Mouse (Mus musculus) MEL (cell line): ENCODE results near the gene Ncs1. TPM values are rescaled to one million over a fixed set of nuclear protein-coding genes. Genes with fewer than 3 reads are reported as not detected.

Source experiments
- DNase-seq: peaks from one replicate; pipeline ENCODE4 v3.0.0; 2011; ENCODE audit warnings: low read depth, low spot score
- H3K27ac ChIP-seq: 2 replicates; pipeline ENCODE4 v1.5.1; 2012; ENCODE audit warnings: low read depth, mild to moderate bottlenecking, control low read depth, low read length, moderate library complexity; ENCODE audit not compliant: control insufficient read depth
- H3K27me3 ChIP-seq, 2 experiments: fragments of 150-350 bp in 1 of 2; sonication (generic) in 1 of 2; 2 replicates each; pipeline ENCODE4 v1.6.1; 2012; ENCODE audit warnings: low read length in 2 of 2, mild to moderate bottlenecking in 2 of 2, improper control_type of control experiment in 1 of 2, moderate library complexity in 1 of 2; ENCODE audit not compliant: insufficient read depth in 2 of 2, control insufficient read depth in 1 of 2
- H3K36me3 ChIP-seq, 2 experiments: 2 replicates each; pipeline ENCODE4 v1.6.1; 2012 to 2014; ENCODE audit warnings: low read length in 2 of 2, improper control_type of control experiment in 1 of 2, inconsistent platforms in 1 of 2, mild to moderate bottlenecking in 1 of 2; ENCODE audit not compliant: insufficient read depth in 2 of 2, control insufficient read depth in 1 of 2
- H3K4me1 ChIP-seq, 2 experiments: fragments of 150-350 bp in 1 of 2; sonication (generic) in 1 of 2; 2 replicates each; pipeline ENCODE4 v1.6.1; 2012; ENCODE audit warnings: low read length in 2 of 2, improper control_type of control experiment in 1 of 2, mild to moderate bottlenecking in 1 of 2; ENCODE audit not compliant: insufficient read depth in 2 of 2, control insufficient read depth in 1 of 2
- H3K4me3 ChIP-seq, 2 experiments: fragments of 150-350 bp in 1 of 2; sonication (generic) in 1 of 2; 2 replicates each; pipeline ENCODE4 v1.5.1; 2012; ENCODE audit warnings: low read depth in 2 of 2, low read length in 2 of 2, mild to moderate bottlenecking in 2 of 2, moderate library complexity in 2 of 2, control low read depth in 1 of 2, improper control_type of control experiment in 1 of 2; ENCODE audit not compliant: control insufficient read depth in 1 of 2, insufficient read depth in 1 of 2
- H3K79me2 ChIP-seq: 2 replicates; pipeline ENCODE4 v1.6.1; 2012; ENCODE audit warnings: mild to moderate bottlenecking, low read length, moderate library complexity; ENCODE audit not compliant: control insufficient read depth, poor library complexity, insufficient read depth
- H3K9ac ChIP-seq: 2 replicates; pipeline ENCODE4 v1.6.1; 2012; ENCODE audit warnings: low read depth, mild to moderate bottlenecking, control low read depth, low read length, moderate library complexity; ENCODE audit not compliant: control insufficient read depth, poor library complexity, severe bottlenecking
- H3K9me3 ChIP-seq: fragments of 150-350 bp; sonication (generic); replicated peaks from 2 replicates; pipeline ENCODE4 v1.6.1; 2012; ENCODE audit warnings: mild to moderate bottlenecking, low read length, improper control_type of control experiment, moderate library complexity; ENCODE audit not compliant: insufficient read depth
- BHLHE40 ChIP-seq: IDR thresholded peaks from 2 replicates; pipeline ENCODE4 v1.6.1; 2012; ENCODE audit warnings: low read depth, mild to moderate bottlenecking, inconsistent platforms, low read length, improper control_type of control experiment, borderline replicate concordance
- CHD1 ChIP-seq: IDR thresholded peaks from 2 replicates; pipeline ENCODE4 v1.6.1; 2012; ENCODE audit warnings: low read depth, mild to moderate bottlenecking, inconsistent platforms, low read length, improper control_type of control experiment
- ELF1 ChIP-seq: IDR thresholded peaks from 2 replicates; pipeline ENCODE4 v1.6.1; 2014; ENCODE audit warnings: low read depth, mild to moderate bottlenecking, inconsistent platforms, low read length, improper control_type of control experiment, moderate library complexity
- GATA1 ChIP-seq: IDR thresholded peaks from 2 replicates; pipeline ENCODE4 v1.6.1; 2011; ENCODE audit warnings: low read depth, low read length, improper control_type of control experiment
- KAT2A ChIP-seq: conservative IDR thresholded peaks from 2 replicates; pipeline ENCODE4 v1.6.1; 2012; ENCODE audit warnings: low read depth, low read length, improper control_type of control experiment, inconsistent platforms
- MAFK ChIP-seq: IDR thresholded peaks from 2 replicates; pipeline ENCODE4 v1.6.1; 2011; ENCODE audit warnings: low read depth, mild to moderate bottlenecking, low read length, improper control_type of control experiment, borderline replicate concordance
- MXI1 ChIP-seq: IDR thresholded peaks from 2 replicates; pipeline ENCODE4 v1.6.1; 2011; ENCODE audit warnings: mild to moderate bottlenecking, low read depth, low read length, improper control_type of control experiment
- NELFE ChIP-seq: IDR thresholded peaks from 2 replicates; pipeline ENCODE4 v1.6.1; 2011; ENCODE audit warnings: low read depth, low read length, improper control_type of control experiment
- NRF1 ChIP-seq: IDR thresholded peaks from 2 replicates; pipeline ENCODE4 v1.6.1; 2014; ENCODE audit warnings: low read depth, mild to moderate bottlenecking, inconsistent platforms, low read length, improper control_type of control experiment, moderate library complexity; ENCODE audit not compliant: poor library complexity, insufficient read depth, severe bottlenecking
- POLR2A ChIP-seq, 2 experiments: IDR thresholded peaks; 2 replicates each; pipeline ENCODE4 v1.6.1; 2011 to 2012; ENCODE audit warnings: low read length in 2 of 2, mild to moderate bottlenecking in 2 of 2, control low read depth in 1 of 2, improper control_type of control experiment in 1 of 2, low read depth in 1 of 2, moderate library complexity in 1 of 2; ENCODE audit not compliant: control insufficient read depth in 1 of 2, insufficient read depth in 1 of 2, poor library complexity in 1 of 2
- POLR2AphosphoS5 ChIP-seq: IDR thresholded peaks from 2 replicates; pipeline ENCODE4 v1.6.1; 2012; ENCODE audit warnings: low read depth, borderline replicate concordance, mild to moderate bottlenecking, inconsistent platforms, low read length, moderate library complexity, mixed read lengths
- RAD21 ChIP-seq: IDR thresholded peaks from 2 replicates; pipeline ENCODE4 v1.6.1; 2011; ENCODE audit warnings: mild to moderate bottlenecking, low read depth, low read length, improper control_type of control experiment
- RCOR1 ChIP-seq: IDR thresholded peaks from 2 replicates; pipeline ENCODE4 v1.6.1; 2012; ENCODE audit warnings: low read depth, mild to moderate bottlenecking, inconsistent platforms, low read length, improper control_type of control experiment
- SIN3A ChIP-seq: IDR thresholded peaks from 2 replicates; pipeline ENCODE4 v1.6.1; 2012; ENCODE audit warnings: low read length, improper control_type of control experiment, inconsistent platforms
- TAL1 ChIP-seq: IDR thresholded peaks from 2 replicates; pipeline ENCODE4 v1.6.1; 2012; ENCODE audit warnings: mild to moderate bottlenecking, inconsistent platforms, low read length, moderate library complexity, mixed read lengths
- TBP ChIP-seq: IDR thresholded peaks from 2 replicates; pipeline ENCODE4 v1.8.0; 2011; ENCODE audit warnings: low read depth, low read length, improper control_type of control experiment
- TCF12 ChIP-seq: IDR thresholded peaks from 2 replicates; pipeline ENCODE4 v1.6.1; 2014; ENCODE audit warnings: low read depth, mild to moderate bottlenecking, inconsistent platforms, low read length, improper control_type of control experiment, moderate library complexity
- USF2 ChIP-seq, 2 experiments: IDR thresholded peaks; 2 replicates each; pipeline ENCODE4 v1.6.1; 2011 to 2012; ENCODE audit warnings: improper control_type of control experiment in 2 of 2, low read length in 2 of 2, borderline replicate concordance in 1 of 2, inconsistent platforms in 1 of 2, low read depth in 1 of 2, mild to moderate bottlenecking in 1 of 2; ENCODE audit not compliant: insufficient read depth in 1 of 2
- ZC3H11A ChIP-seq: IDR thresholded peaks from 2 replicates; pipeline ENCODE4 v1.6.1; 2012; ENCODE audit warnings: low read depth, mild to moderate bottlenecking, inconsistent platforms, low read length, improper control_type of control experiment
- polyA plus RNA-seq, 2 experiments: library from polyadenylated mRNA; stranded (reverse) in 1 of 2; unstranded in 1 of 2; fragments of >175 nt in 1 of 2; fragments of >200 nt in 1 of 2; gene quantifications; 2 replicates each; pipeline versions ENCODE4 v1.2.1 to v1.2.4; 2012; ENCODE audit warnings: low replicate concordance in 2 of 2, low read depth in 1 of 2; ENCODE audit not compliant: insufficient read length in 2 of 2, insufficient read depth in 1 of 2, missing spikeins in 1 of 2
- total RNA-seq: library from RNA; depleted of rRNA; stranded (reverse); fragments of 300-350 nt; gene quantifications from 2 replicates; pipeline ENCODE4 v1.2.3, GENCODE M21; 2012

Gene Ncs1
- total and polyA plus RNA-seq, 3 experiments, result 14.5 to 17.6 TPM; not detected in 1

- H3K4me3 ChIP-seq, result no peak overlapping the region
- no peaks in the 10 kb centered on the region for H3K9me3 ChIP-seq
- H3K4me1 ChIP-seq, result no peaks in the 10 kb centered on the region
- H3K36me3 ChIP-seq, result no peaks in the 10 kb centered on the region
- DNase-seq, result no peak
- H3K9ac ChIP-seq, result no peak overlapping the region
- H3K79me2 ChIP-seq, result no peaks in the 10 kb centered on the region
- H3K27ac ChIP-seq, result no peak overlapping the region
- no peaks in the 10 kb centered on the region for H3K27me3 ChIP-seq
- TF ChIP-seq BHLHE40 (no peak), SIN3A (no peak), MAFK (no peak), NELFE (no peak), TAL1 (no peak), ZC3H11A (no peak), ELF1 (no peak), NRF1 (no peak), POLR2AphosphoS5 (no peak), USF2 (IDR thresholded peaks at IDR 0.05; ENCODE audit: borderline replicate concordance in 1 of 2, insufficient read depth in 1 of 2, low read depth in 1 of 2, low read length in 2 of 2) (no peak), KAT2A (no peak), RAD21 (no peak), RCOR1 (no peak), TBP (no peak), CHD1 (no peak), TCF12 (no peak), GATA1 (no peak), POLR2A (IDR thresholded peaks at IDR 0.05; ENCODE audit: control insufficient read depth in 1 of 2, insufficient read depth in 1 of 2, low read depth in 1 of 2, low read length in 2 of 2, poor library complexity in 1 of 2) (no peak)
Measured at GRCm38 (mm10) chr2:31218611-31219010, 27.0 kb upstream of the Ncs1 start.

GRCm38 (mm10) chr2:31219470-31219869, 26.2 kb upstream of the Ncs1 start:
- no peak overlapping the region for H3K27ac ChIP-seq
- no peak for TF ChIP-seq MXI1
- TF ChIP-seq, all 39 proteins: peak for 0
- no peaks in the 10 kb centered on the region for H3K36me3 ChIP-seq
- no peaks in the 10 kb centered on the region for H3K27me3 ChIP-seq
- no peak overlapping the region for H3K9ac ChIP-seq
- no peaks in the 10 kb centered on the region for H3K9me3 ChIP-seq
- no peak for DNase-seq
- H3K79me2 ChIP-seq, result no peaks in the 10 kb centered on the region
- H3K4me3 ChIP-seq, result no peak overlapping the region
- H3K4me1 ChIP-seq, result no peaks in the 10 kb centered on the region
